Comparison of ENCODE assay signal across 23 mouse cellular contexts in genomic region chr12:85134043-85134794, GRCm38 (mm10). TPM values are rescaled to one million over a fixed set of nuclear protein-coding genes. Genes with fewer than 3 reads are reported as not detected.
DNase-seq lines count a peak whose midpoint lies in the region; ATAC-seq and TF ChIP-seq lines count a peak whose summit lies in the region.
"Had no signal": no experiment of that assay in that cellular context is flagged by ENCODE, and none has a peak within 500 bp of the region (broad histone marks: within the 10 kb centered on the region; RNA-seq: fewer than 3 reads in every experiment).

No protein-coding gene starts in this region.

- WGBS in heart, embryonic 11.5 days (ENCODE audit: insufficient replicate concordance): 68% methylated on average over 8 of the region's 8 CpGs
- 79% methylated on average over 8 of the region's 8 CpGs for WGBS in lung, embryonic 16.5 days

- no peak; a peak in 1 of 4 replicates for TF ChIP-seq POLR2A in MEL (IDR thresholded peaks at IDR 0.05; ENCODE audit: control insufficient read depth in 1 of 2, insufficient read depth in 1 of 2, low read depth in 1 of 2, low read length in 2 of 2, poor library complexity in 1 of 2)

- no peaks in the 10 kb centered on the region for H3K27me3 ChIP-seq in heart, embryonic 11.5 days (ENCODE audit: control insufficient read depth, insufficient read depth, low read length)
- H3K27me3 ChIP-seq in lung, embryonic 16.5 days (ENCODE audit: control insufficient read depth, insufficient read depth, low read depth, low read length): no peaks in the 10 kb centered on the region
- H3K27me3 ChIP-seq in MEL (ENCODE audit: control insufficient read depth in 1 of 2, insufficient read depth in 2 of 2, low read length in 2 of 2): no peaks in the 10 kb centered on the region
- H3K27me3 ChIP-seq: embryonic facial prominence, embryonic 12.5 days; forebrain, embryonic 13.5 days; forebrain, embryonic 15.5 days had no signal

- no peaks in the 10 kb centered on the region for H3K4me1 ChIP-seq in heart, embryonic 11.5 days (ENCODE audit: control insufficient read depth, insufficient read depth, low read length)
- peaks cover 19% of the 10 kb centered on the region for H3K4me1 ChIP-seq in lung, embryonic 16.5 days (replicated peaks; ENCODE audit: control insufficient read depth, insufficient read depth, low read length)
- H3K4me1 ChIP-seq in MEL (ENCODE audit: control insufficient read depth in 1 of 2, insufficient read depth in 2 of 2, low read length in 2 of 2): peaks cover 7 to 14% of the 10 kb centered on the region in 2 experiments
- H3K4me1 ChIP-seq: forebrain, embryonic 13.5 days; forebrain, embryonic 15.5 days had no signal

- no peaks in the 10 kb centered on the region for H3K79me2 ChIP-seq in MEL (ENCODE audit: control insufficient read depth, insufficient read depth, low read length, poor library complexity)

- TF ChIP-seq CTCF in MEL (IDR thresholded peaks at IDR 0.05 in 2 of 3, conservative IDR thresholded peaks at IDR 0.05 in 1 of 3; ENCODE audit: control insufficient read depth in 1 of 3, insufficient read depth in 1 of 3, low read depth in 2 of 3, low read length in 3 of 3, poor library complexity in 1 of 3, severe bottlenecking in 1 of 3): no peak

- H3K36me3 ChIP-seq in heart, embryonic 11.5 days (ENCODE audit: control insufficient read depth, insufficient read depth, low read length): peaks cover 38% of the 10 kb centered on the region
- H3K36me3 ChIP-seq in lung, embryonic 16.5 days (ENCODE audit: control insufficient read depth, insufficient read depth, low read length): peaks cover 45% of the 10 kb centered on the region
- H3K36me3 ChIP-seq in MEL (ENCODE audit: control insufficient read depth in 1 of 2, insufficient read depth in 2 of 2, low read length in 2 of 2): peaks cover 15 to 24% of the 10 kb centered on the region in 2 experiments

- no peak overlapping the region for H3K4me3 ChIP-seq in heart, embryonic 11.5 days (ENCODE audit: low read depth, low read length)
- H3K4me3 ChIP-seq in lung, embryonic 16.5 days (ENCODE audit: low read length): no peak overlapping the region
- H3K4me3 ChIP-seq in MEL (ENCODE audit: control insufficient read depth in 1 of 2, insufficient read depth in 1 of 2, low read depth in 2 of 2, low read length in 2 of 2): no peak overlapping the region
- H3K4me3 ChIP-seq: embryonic facial prominence, embryonic 10.5 days; embryonic facial prominence, embryonic 12.5 days; forebrain, embryonic 13.5 days; forebrain, embryonic 15.5 days had no signal

- no peak overlapping the region for H3K27ac ChIP-seq in heart, embryonic 11.5 days (ENCODE audit: low read depth, low read length)
- H3K27ac ChIP-seq in lung, embryonic 16.5 days (ENCODE audit: low read length): peak overlapping the region; percentile 67
- H3K27ac ChIP-seq in MEL (ENCODE audit: control insufficient read depth, low read depth, low read length): peak overlapping the region; percentile 8; the same call in 1 of the 2 replicates
- H3K27ac ChIP-seq: embryonic facial prominence, embryonic 10.5 days; embryonic facial prominence, embryonic 12.5 days; forebrain, embryonic 13.5 days; forebrain, embryonic 15.5 days had no signal

- TF ChIP-seq EP300 in MEL (IDR thresholded peaks at IDR 0.05; ENCODE audit: low read depth in 1 of 2, low read length in 2 of 2): peak; percentile 81 to 82

- no peak for TF ChIP-seq RAD21 in MEL (IDR thresholded peaks at IDR 0.05; ENCODE audit: low read depth, low read length)

- H3K4me2 ChIP-seq in heart, embryonic 11.5 days: no peak overlapping the region
- no peak overlapping the region for H3K4me2 ChIP-seq in lung, embryonic 16.5 days (ENCODE audit: low read depth, low read length)
- H3K4me2 ChIP-seq: embryonic facial prominence, embryonic 12.5 days; forebrain, embryonic 13.5 days; forebrain, embryonic 15.5 days had no signal

- H3K9ac ChIP-seq in heart, embryonic 11.5 days (ENCODE audit: low read depth, low read length): no peak overlapping the region
- no peak overlapping the region for H3K9ac ChIP-seq in lung, embryonic 16.5 days (ENCODE audit: low read length)
- H3K9ac ChIP-seq in MEL (ENCODE audit: control insufficient read depth, low read depth, low read length, poor library complexity, severe bottlenecking): no peak overlapping the region
- H3K9ac ChIP-seq: embryonic facial prominence, embryonic 12.5 days; forebrain, embryonic 13.5 days; forebrain, embryonic 15.5 days; forebrain, postnatal 0 days had no signal

- no peak for ATAC-seq in heart, embryonic 11.5 days (replicated peaks; ENCODE audit: insufficient number of reproducible peaks, low FRiP score, low TSS enrichment)
- ATAC-seq in lung, embryonic 16.5 days (ENCODE audit: low read depth): no peak
- ATAC-seq: forebrain, embryonic 13.5 days; forebrain, embryonic 15.5 days; forebrain, postnatal 0 days had no signal

- no peaks in the 10 kb centered on the region for H3K9me3 ChIP-seq in heart, embryonic 11.5 days (replicated peaks; ENCODE audit: control insufficient read depth, low read length)
- no peaks in the 10 kb centered on the region for H3K9me3 ChIP-seq in lung, embryonic 16.5 days (ENCODE audit: control insufficient read depth, low read length)
- H3K9me3 ChIP-seq in MEL (replicated peaks; ENCODE audit: insufficient read depth, low read length): no peaks in the 10 kb centered on the region
- H3K9me3 ChIP-seq: embryonic facial prominence, embryonic 10.5 days; embryonic facial prominence, embryonic 12.5 days; forebrain, embryonic 13.5 days; forebrain, embryonic 15.5 days had no signal

- DNase-seq in heart, adult 11 months: peak; percentile 57
- no peak for DNase-seq in lung, postnatal 25 days (ENCODE audit: low spot score)
- DNase-seq in 416B (ENCODE audit: low read depth) (peak; percentile 58), MEL (ENCODE audit: low read depth, low spot score) (peak; percentile 63)
- DNase-seq in right cerebral cortex, postnatal 36 days (ENCODE audit: low spot score in 2 of 2): no peak
- DNase-seq in retina, embryonic 14.5 days (ENCODE audit: low spot score): no peak
- DNase-seq: adrenal gland, adult 2 months; adrenal gland, postnatal 10 days; adrenal gland, postnatal 25 days; cerebellum, adult 11 months; cerebellum, adult 18-20 months; cerebellum, adult 8-10 months; cerebellum, adult 9-11 months; cerebellum, postnatal 14 days; cerebellum, postnatal 36 days; forebrain, postnatal 0 days had no signal

TF ChIP-seq in MEL, 35 proteins besides CTCF, POLR2A, EP300 and RAD21:
- TF ChIP-seq TAL1 (IDR thresholded peaks at IDR 0.05; ENCODE audit: low read length) (peak; percentile 65), RCOR1 (IDR thresholded peaks at IDR 0.05; ENCODE audit: low read depth, low read length) (peak; percentile 61), E2F4 (IDR thresholded peaks at IDR 0.05; ENCODE audit: borderline replicate concordance, low read depth, low read length) (no peak), POLR2AphosphoS2 (IDR thresholded peaks at IDR 0.05; ENCODE audit: low read length) (no peak; the same call in 1 of the 2 replicates), SIN3A (IDR thresholded peaks at IDR 0.05; ENCODE audit: low read length) (peak; percentile 69), ZNF384 (IDR thresholded peaks at IDR 0.05; ENCODE audit: low read depth, low read length) (no peak), GATA1 (IDR thresholded peaks at IDR 0.05; ENCODE audit: low read depth, low read length) (peak; percentile 90), MAFK (IDR thresholded peaks at IDR 0.05; ENCODE audit: borderline replicate concordance, low read depth, low read length) (0 out of 2 replicates have a peak, but pooled peaks have one; percentile 4), TCF12 (IDR thresholded peaks at IDR 0.05; ENCODE audit: low read depth, low read length) (peak; percentile 89), NELFE (IDR thresholded peaks at IDR 0.05; ENCODE audit: low read depth, low read length) (no peak), MAX (IDR thresholded peaks at IDR 0.05; ENCODE audit: low read length) (peak; percentile 47), MXI1 (IDR thresholded peaks at IDR 0.05; ENCODE audit: low read depth, low read length) (peak; percentile 30; the same call in 1 of the 2 replicates), ETS1 (IDR thresholded peaks at IDR 0.05; ENCODE audit: low read depth, low read length) (peak; percentile 59), MAZ (IDR thresholded peaks at IDR 0.05; ENCODE audit: low read depth, low read length) (0 out of 2 replicates have a peak, but pooled peaks have one; percentile 65), MEF2A (IDR thresholded peaks at IDR 0.05; ENCODE audit: extremely low read depth, insufficient replicate concordance, low read depth, low read length, poor library complexity, severe bottlenecking) (no peak), HCFC1 (IDR thresholded peaks at IDR 0.05; ENCODE audit: low read depth, low read length) (no peak)

RNA-seq across cellular contexts. Expression of gene Rps6kl1, which starts 16.8 kb away (rescaled TPM):
- 0.94 and 1.3 TPM in 2 replicates for polyA plus RNA-seq in heart, embryonic 11.5 days (2014; fragmentation: Nextera tagmentation; extraction: Ambion mirVana)
- polyA plus RNA-seq in lung, embryonic 16.5 days (2015; fragmentation: Nextera tagmentation; extraction: Ambion mirVana): 0.94 and 1.6 TPM in 2 replicates
- total RNA-seq in MEL (2012; rRNA removed): 3.4 and 5.4 TPM in 2 replicates
- polyA plus RNA-seq in MEL (2012; ENCODE audit: insufficient read depth in 1 of 2, insufficient read length in 2 of 2, low read depth in 1 of 2, low replicate concordance in 2 of 2, missing spikeins in 1 of 2): 1 to 10 TPM in 1 of 2 experiments, not detected in 1; 6.2 TPM
- total RNA-seq: common myeloid progenitor, adult 5-6 weeks had no signal

RNA-seq across cellular contexts. Expression of gene Dlst, which starts 23.6 kb away (rescaled TPM):
- 170 and 200 TPM in 2 replicates for polyA plus RNA-seq in heart, embryonic 11.5 days (2014; fragmentation: Nextera tagmentation; extraction: Ambion mirVana)
- 110 TPM in 2 replicates for polyA plus RNA-seq in lung, embryonic 16.5 days (2015; fragmentation: Nextera tagmentation; extraction: Ambion mirVana)
- 163 and 164 TPM in 2 replicates for total RNA-seq in MEL (2012; rRNA removed)
- 100 to 1,000 TPM; 230 to 376 TPM for polyA plus RNA-seq in MEL (2012; ENCODE audit: insufficient read depth in 1 of 2, insufficient read length in 2 of 2, low read depth in 1 of 2, low replicate concordance in 2 of 2, missing spikeins in 1 of 2)

RNA-seq across cellular contexts. Expression of gene Prox2, which starts 23.7 kb away (rescaled TPM):
- polyA plus RNA-seq in heart, embryonic 11.5 days (2014; fragmentation: Nextera tagmentation; extraction: Ambion mirVana): 2.5 and 3.1 TPM in 2 replicates
- polyA plus RNA-seq in lung, embryonic 16.5 days (2015; fragmentation: Nextera tagmentation; extraction: Ambion mirVana): 6.3 and 6.4 TPM in 2 replicates
- 1.6 and 3.1 TPM in 2 replicates for total RNA-seq in MEL (2012; rRNA removed)
- 1 to 10 TPM in 1 of 2 experiments, not detected in 1; 3.6 TPM for polyA plus RNA-seq in MEL (2012; ENCODE audit: insufficient read depth in 1 of 2, insufficient read length in 2 of 2, low read depth in 1 of 2, low replicate concordance in 2 of 2, missing spikeins in 1 of 2)

RNA-seq across cellular contexts. Expression of gene Pgf, which starts 43.4 kb away (rescaled TPM):
- polyA plus RNA-seq in heart, embryonic 11.5 days (2014; fragmentation: Nextera tagmentation; extraction: Ambion mirVana): 9.0 and 12.7 TPM in 2 replicates
- polyA plus RNA-seq in lung, embryonic 16.5 days (2015; fragmentation: Nextera tagmentation; extraction: Ambion mirVana): 9.7 and 9.9 TPM in 2 replicates
- not detected in 2 replicates for total RNA-seq in MEL (2012; rRNA removed)
- under 1 TPM in 1 of 2 experiments, not detected in 1; 0.46 TPM for polyA plus RNA-seq in MEL (2012; ENCODE audit: insufficient read depth in 1 of 2, insufficient read length in 2 of 2, low read depth in 1 of 2, low replicate concordance in 2 of 2, missing spikeins in 1 of 2)
- total RNA-seq: common myeloid progenitor, adult 5-6 weeks had no signal

Comparison
In these comparisons a context has a peak if more than half of its experiments do, and no peak if none do; other contexts are left out.
1. DNase-seq: peak in heart, adult 11 months (single experiment), 416B (single experiment) and MEL (single experiment); none in lung, postnatal 25 days (single experiment), right cerebral cortex, postnatal 36 days (0 of 2) and retina, embryonic 14.5 days (single experiment).